In genomic region chr4:32508996-32509395, GRCm38 (mm10) we compare ENCODE assay signal across 12 mouse cellular contexts.
DNase-seq lines count a peak whose midpoint lies in the region; ATAC-seq and TF ChIP-seq lines count a peak whose summit lies in the region.
"Had no signal": no experiment of that assay in that cellular context is flagged by ENCODE, and none has a peak within 500 bp of the region (broad histone marks: within the 10 kb centered on the region; RNA-seq: fewer than 3 reads in every experiment).

No protein-coding gene starts in this region.

- TF ChIP-seq CTCF in layer of hippocampus, adult 2 months (conservative IDR thresholded peaks at IDR 0.05): no peak

- peaks cover 4% of the 10 kb centered on the region; the same call in 1 of the 2 replicates for H3K9me3 ChIP-seq in forebrain, embryonic 10.5 days
- H3K9me3 ChIP-seq in heart, embryonic 16.5 days (replicated peaks; ENCODE audit: control insufficient read depth, low read length): no peaks in the 10 kb centered on the region
- H3K9me3 ChIP-seq in midbrain, embryonic 15.5 days: no peaks in the 10 kb centered on the region
- H3K9me3 ChIP-seq: megakaryocyte, embryonic 14.5 days had no signal

- peaks cover 8% of the 10 kb centered on the region for H3K36me3 ChIP-seq in forebrain, embryonic 10.5 days (replicated peaks)
- H3K36me3 ChIP-seq in heart, embryonic 16.5 days (ENCODE audit: control insufficient read depth, insufficient read depth): no peaks in the 10 kb centered on the region
- H3K36me3 ChIP-seq in midbrain, embryonic 15.5 days (replicated peaks): no peaks in the 10 kb centered on the region

- peak; percentile 68 for ATAC-seq in heart, embryonic 16.5 days (replicated peaks; ENCODE audit: extremely low read depth, insufficient read depth, low FRiP score)
- 0 out of 2 replicates have a peak, but pooled peaks have one; percentile 58 for ATAC-seq in midbrain, embryonic 15.5 days (replicated peaks)
- ATAC-seq in megakaryocyte progenitor cell, adult 5-6 weeks (replicated peaks; ENCODE audit: poor library complexity): no peak

- no peak overlapping the region for H3K9ac ChIP-seq in heart, embryonic 16.5 days (ENCODE audit: low read length)
- no peak overlapping the region for H3K9ac ChIP-seq in midbrain, embryonic 15.5 days

- WGBS in forebrain, embryonic 10.5 days: 33% methylated on average over 8 of the region's 8 CpGs
- 26% methylated on average over 8 of the region's 8 CpGs for WGBS in heart, embryonic 16.5 days
- 16% methylated on average over 8 of the region's 8 CpGs for WGBS in midbrain, embryonic 15.5 days

- H3K4me3 ChIP-seq in layer of hippocampus, adult 2 months: no peak overlapping the region
- no peak overlapping the region for H3K4me3 ChIP-seq in forebrain, embryonic 10.5 days
- H3K4me3 ChIP-seq in heart, embryonic 16.5 days (ENCODE audit: low read length): no peak overlapping the region
- no peak overlapping the region for H3K4me3 ChIP-seq in midbrain, embryonic 15.5 days
- H3K4me3 ChIP-seq: megakaryocyte, embryonic 14.5 days had no signal

- no peaks in the 10 kb centered on the region for H3K27me3 ChIP-seq in forebrain, embryonic 10.5 days (ENCODE audit: poor library complexity, severe bottlenecking)
- no peaks in the 10 kb centered on the region for H3K27me3 ChIP-seq in heart, embryonic 16.5 days (ENCODE audit: control insufficient read depth, insufficient read depth, low read length)
- H3K27me3 ChIP-seq in midbrain, embryonic 15.5 days (replicated peaks): no peaks in the 10 kb centered on the region

- peak overlapping the region; percentile 24; the same call in 1 of the 2 replicates for H3K27ac ChIP-seq in layer of hippocampus, adult 2 months
- peak overlapping the region; percentile 65 for H3K27ac ChIP-seq in forebrain, embryonic 10.5 days
- peak overlapping the region; percentile 75 for H3K27ac ChIP-seq in heart, embryonic 16.5 days (ENCODE audit: low read length)
- H3K27ac ChIP-seq in midbrain, embryonic 15.5 days: peak overlapping the region; percentile 72

- peaks cover 40% of the 10 kb centered on the region for H3K4me1 ChIP-seq in forebrain, embryonic 10.5 days
- H3K4me1 ChIP-seq in heart, embryonic 16.5 days (ENCODE audit: control insufficient read depth, insufficient read depth, low read length): peaks cover 44% of the 10 kb centered on the region
- peaks cover 26% of the 10 kb centered on the region for H3K4me1 ChIP-seq in midbrain, embryonic 15.5 days

- DNase-seq in layer of hippocampus, adult 2 months (ENCODE audit: low spot score in 2 of 2): peak in 1 of 2 experiments; percentile 8
- DNase-seq in layer of hippocampus, adult 9-11 months: no peak
- DNase-seq in forebrain, embryonic 10.5 days (ENCODE audit: extremely low spot score, low spot score): no peak
- DNase-seq in frontal cortex, adult 2 months (ENCODE audit: extremely low spot score in 1 of 2, low spot score in 1 of 2): no peak
- no peak for DNase-seq in right cerebral cortex, adult 2 months (ENCODE audit: low spot score in 2 of 2)
- DNase-seq: adrenal gland, adult 8-10 months; cerebellum, postnatal 36 days; thymus, postnatal 25 days had no signal

- peak overlapping the region; percentile 28; the same call in 1 of the 2 replicates for H3K4me2 ChIP-seq in heart, embryonic 16.5 days (ENCODE audit: low read depth, low read length)
- 0 out of 2 replicates have a peak overlapping the region, but pooled peaks have one; percentile 2 for H3K4me2 ChIP-seq in midbrain, embryonic 15.5 days

Comparison
In these comparisons a context has a peak if more than half of its experiments do, and no peak if none do; other contexts are left out.
1. H3K27ac ChIP-seq: peak in every context shown above with its lines; median percentile 75 in heart, embryonic 16.5 days; 72 in midbrain, embryonic 15.5 days; 65 in forebrain, embryonic 10.5 days; 24 in layer of hippocampus, adult 2 months.